Comparison of ENCODE assay signal across 8 mouse cellular contexts in genomic region chr9:85596959-85597358, GRCm38 (mm10).
DNase-seq lines count a peak whose midpoint lies in the region; ATAC-seq and TF ChIP-seq lines count a peak whose summit lies in the region.
"Had no signal": no experiment of that assay in that cellular context is flagged by ENCODE, and none has a peak within 500 bp of the region (broad histone marks: within the 10 kb centered on the region; RNA-seq: fewer than 3 reads in every experiment).

No protein-coding gene starts in this region.

- WGBS in kidney, postnatal 0 days: 38% methylated on average over 2 of the region's 2 CpGs
- 39% methylated on average over 2 of the region's 2 CpGs for WGBS in kidney, embryonic 16.5 days

- TF ChIP-seq CTCF in kidney, postnatal 0 days (IDR thresholded peaks at IDR 0.05; ENCODE audit: low read depth): peak; percentile 56
- TF ChIP-seq CTCF in E14TG2a.4 (conservative IDR thresholded peaks at IDR 0.05; ENCODE audit: low read length): peak; percentile 45

- DNase-seq in kidney, postnatal 0 days (ENCODE audit: low spot score): no peak
- DNase-seq in A20 (ENCODE audit: low read depth, low spot score): peak; percentile 25
- DNase-seq in MN1 (ENCODE audit: low spot score): no peak

- ATAC-seq in kidney, postnatal 0 days (replicated peaks; ENCODE audit: low FRiP score, low read depth): no peak
- ATAC-seq in kidney, embryonic 16.5 days (ENCODE audit: low FRiP score, low TSS enrichment): no peak
- ATAC-seq in common myeloid progenitor, adult 5-6 weeks (replicated peaks; ENCODE audit: low read depth, poor library complexity, severe bottlenecking): peak; percentile 70
- ATAC-seq in monocyte, adult 5-6 weeks (replicated peaks; ENCODE audit: insufficient number of reproducible peaks, low FRiP score, low TSS enrichment, poor library complexity, severe bottlenecking): 0 out of 2 replicates have a peak, but pooled peaks have one; percentile 36

- H3K9me3 ChIP-seq in kidney, postnatal 0 days (replicated peaks; ENCODE audit: low read length): no peaks in the 10 kb centered on the region
- no peaks in the 10 kb centered on the region for H3K9me3 ChIP-seq in kidney, embryonic 16.5 days (ENCODE audit: low read length)
- H3K9me3 ChIP-seq in E14TG2a.4 (ENCODE audit: low read length): no peaks in the 10 kb centered on the region
- H3K9me3 ChIP-seq: neural tube, embryonic 13.5 days had no signal

- no peaks in the 10 kb centered on the region for H3K4me1 ChIP-seq in kidney, postnatal 0 days (replicated peaks; ENCODE audit: insufficient read depth, low read length)
- H3K4me1 ChIP-seq in kidney, embryonic 16.5 days (ENCODE audit: insufficient read depth, low read length): no peaks in the 10 kb centered on the region
- no peaks in the 10 kb centered on the region for H3K4me1 ChIP-seq in E14TG2a.4 (replicated peaks; ENCODE audit: low read depth, low read length)
- H3K4me1 ChIP-seq: neural tube, embryonic 13.5 days had no signal

- H3K27me3 ChIP-seq in kidney, postnatal 0 days (ENCODE audit: insufficient read depth, low read length): no peaks in the 10 kb centered on the region
- no peaks in the 10 kb centered on the region for H3K27me3 ChIP-seq in kidney, embryonic 16.5 days (ENCODE audit: insufficient read depth, low read length)
- H3K27me3 ChIP-seq in E14TG2a.4 (ENCODE audit: insufficient read depth, low read length): no peaks in the 10 kb centered on the region
- H3K27me3 ChIP-seq: neural tube, embryonic 13.5 days had no signal

- no peak overlapping the region for H3K27ac ChIP-seq in kidney, postnatal 0 days
- no peak overlapping the region for H3K27ac ChIP-seq in kidney, embryonic 16.5 days (ENCODE audit: low read length)
- H3K27ac ChIP-seq: neural tube, embryonic 13.5 days had no signal

- no peak overlapping the region for H3K9ac ChIP-seq in kidney, postnatal 0 days (ENCODE audit: low read depth, low read length)
- no peak overlapping the region for H3K9ac ChIP-seq in kidney, embryonic 16.5 days (replicated peaks; ENCODE audit: low read length)
- H3K9ac ChIP-seq: neural tube, embryonic 13.5 days had no signal

- no peaks in the 10 kb centered on the region for H3K36me3 ChIP-seq in kidney, postnatal 0 days (ENCODE audit: insufficient read depth, low read length)
- no peaks in the 10 kb centered on the region for H3K36me3 ChIP-seq in kidney, embryonic 16.5 days (ENCODE audit: insufficient read depth, low read length)
- H3K36me3 ChIP-seq in E14TG2a.4 (ENCODE audit: insufficient read depth, low read length): no peaks in the 10 kb centered on the region
- H3K36me3 ChIP-seq: neural tube, embryonic 13.5 days had no signal

- no peak overlapping the region for H3K4me2 ChIP-seq in kidney, postnatal 0 days (ENCODE audit: low read length)
- no peak overlapping the region for H3K4me2 ChIP-seq in kidney, embryonic 16.5 days (replicated peaks; ENCODE audit: low read depth, low read length)
- H3K4me2 ChIP-seq: neural tube, embryonic 13.5 days had no signal

- no peak overlapping the region for H3K4me3 ChIP-seq in kidney, postnatal 0 days (replicated peaks; ENCODE audit: low read depth, low read length)
- no peak overlapping the region for H3K4me3 ChIP-seq in kidney, embryonic 16.5 days (ENCODE audit: low read length)
- no peak overlapping the region for H3K4me3 ChIP-seq in E14TG2a.4 (replicated peaks; ENCODE audit: low read length)
- H3K4me3 ChIP-seq: neural tube, embryonic 13.5 days had no signal

Comparison
In these comparisons a context has a peak if more than half of its experiments do, and no peak if none do; other contexts are left out.
1. ATAC-seq: peak in common myeloid progenitor, adult 5-6 weeks (single experiment) and monocyte, adult 5-6 weeks (single experiment); none in kidney, postnatal 0 days (single experiment) and kidney, embryonic 16.5 days (single experiment).